Mouse (Mus musculus) heart, adult 2 months (tissue): ENCODE results near the gene Nudt3. TPM values are rescaled to one million over a fixed set of nuclear protein-coding genes. Genes with fewer than 3 reads are reported as not detected.

ENCODE experiments used
- DNase-seq, 2 experiments: peaks; one replicate each; pipeline ENCODE4 v3.0.0; 2021
- H3K27ac ChIP-seq: fragments of 200-600 bp; 2 replicates; pipeline ENCODE4 v1.8.1; 2022
- H3K27me3 ChIP-seq: fragments of 200-500 bp; 2 replicates; pipeline ENCODE4 v1.6.1; 2012; ENCODE audit warnings: mild to moderate bottlenecking, low read length, inconsistent platforms, mixed read lengths; ENCODE audit not compliant: control insufficient read depth, insufficient read depth
- H3K36me3 ChIP-seq: fragments of 200-500 bp; 2 replicates; pipeline ENCODE4 v1.6.1; 2012; ENCODE audit warnings: low read length, inconsistent platforms; ENCODE audit not compliant: control insufficient read depth, insufficient read depth
- H3K4me1 ChIP-seq: fragments of 200-500 bp; 2 replicates; pipeline ENCODE4 v1.6.1; 2011; ENCODE audit warnings: low read length; ENCODE audit not compliant: control insufficient read depth, insufficient read depth
- H3K4me3 ChIP-seq: fragments of 200-600 bp; 2 replicates; pipeline ENCODE4 v1.8.1; 2022
- H3K79me2 ChIP-seq: fragments of 200-500 bp; replicated peaks from 2 replicates; pipeline ENCODE4 v1.6.1; 2012; ENCODE audit warnings: mild to moderate bottlenecking, inconsistent platforms, low read length, moderate library complexity, mixed read lengths; ENCODE audit not compliant: control insufficient read depth, insufficient read depth
- H3K9ac ChIP-seq: fragments of 200-500 bp; 2 replicates; pipeline ENCODE4 v1.6.1; 2012; ENCODE audit warnings: low read depth, mild to moderate bottlenecking, control low read depth, inconsistent platforms, low read length, mixed read lengths
- CTCF ChIP-seq: fragments of 200-600 bp; IDR thresholded peaks from 2 replicates; pipeline ENCODE4 v1.8.1; 2022; ENCODE audit warnings: antibody characterized with exemption, mild to moderate bottlenecking, moderate library complexity
- EP300 ChIP-seq: fragments of 200-500 bp; IDR thresholded peaks from 2 replicates; pipeline ENCODE4 v1.6.1; 2011; ENCODE audit warnings: low read depth, low read length, control low read depth; ENCODE audit not compliant: insufficient read depth
- POLR2A ChIP-seq: fragments of 200-500 bp; IDR thresholded peaks from 2 replicates; pipeline ENCODE4 v1.6.1; 2011; ENCODE audit warnings: mild to moderate bottlenecking, low read depth, low read length, control low read depth; ENCODE audit not compliant: insufficient read depth
- WGBS: fragments of 180-500 bp; shearing (Covaris S2); methylation state at CpG from one replicate; pipeline ENCODE4 v1.1.7; 2018; 5-methylcytosine and 5-hydroxymethylcytosine counted together
- intact Hi-C: fragments of 180-260 bp; cut with DNase I; formaldehyde crosslinking; loops from one replicate; pipeline ENCODE4 v1.15.1; 2025
- polyA plus RNA-seq: library from polyadenylated mRNA; depleted of rRNA; stranded (reverse); fragments of >200 nt; gene quantifications from 2 replicates; pipeline ENCODE4 v1.2.3, GENCODE M21; 2012
- total RNA-seq, 2 experiments: library from RNA; stranded (reverse); gene quantifications; 2 replicates each; pipeline ENCODE4 v1.2.3; 2021

Gene Nudt3
- total and polyA plus RNA-seq, 3 experiments: 143 to 346 (median 330) TPM

GRCm38 (mm10) chr17:27622611-27623359 is 510 bp downstream of the Nudt3 start:
- under 1% methylated on average over 68 of the region's 80 CpGs for WGBS
- intact Hi-C loops: loop anchor here (2.0 to 5.0 kb wide), 2 partner anchors 35 to 58 kb away; partner anchors contain the start of gene AI413582
- peaks cover 11% of the 10 kb centered on the region for H3K4me1 ChIP-seq
- peak overlapping the region; percentile 97 for H3K9ac ChIP-seq
- peak; percentile 57 to 64 for DNase-seq
- H3K36me3 ChIP-seq: no peaks in the 10 kb centered on the region
- H3K27ac ChIP-seq: peak overlapping the region; percentile 93
- no peaks in the 10 kb centered on the region for H3K27me3 ChIP-seq
- TF ChIP-seq CTCF (no peak), EP300 (no peak), POLR2A (no peak)
- peaks cover 7% of the 10 kb centered on the region for H3K79me2 ChIP-seq
- H3K4me3 ChIP-seq: peak overlapping the region; percentile 88

DNA sequence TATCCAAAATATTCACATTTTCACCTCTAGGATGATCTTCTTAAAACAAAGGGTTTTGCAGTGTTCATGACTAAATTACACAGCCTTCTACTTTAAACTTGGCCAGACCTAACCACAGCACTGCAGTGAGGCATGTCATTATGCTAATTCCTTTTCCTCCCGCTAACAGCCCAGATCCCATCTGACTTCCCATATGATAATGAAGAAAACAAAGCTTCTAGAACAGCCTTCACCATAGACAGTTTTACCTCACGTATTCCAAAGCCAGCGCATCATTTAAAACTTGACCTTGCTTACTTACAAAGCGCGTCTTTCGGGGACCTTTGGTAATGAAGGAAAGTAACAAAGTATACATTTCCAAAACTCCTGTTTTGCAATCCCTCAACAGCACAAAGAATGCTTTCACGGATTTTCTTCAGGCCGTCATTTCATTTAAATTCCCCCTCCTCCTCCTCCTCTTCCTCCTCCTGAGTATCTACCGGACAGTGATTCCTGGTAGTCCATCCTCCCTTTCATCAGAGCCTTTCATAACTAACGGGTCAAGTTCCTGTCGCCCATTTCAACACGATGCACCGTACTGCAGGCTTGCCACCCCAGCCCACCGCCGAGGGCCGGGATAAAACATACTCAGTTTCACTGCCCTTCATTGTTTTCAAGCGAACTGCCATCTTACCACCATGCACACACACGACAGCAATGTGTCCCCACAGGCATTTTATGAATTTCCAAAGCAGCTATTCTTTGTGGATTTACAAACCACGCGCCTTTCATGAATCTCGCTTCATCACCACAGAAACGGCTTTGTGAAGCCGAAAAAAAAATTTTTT is 1.4 kb downstream of the Nudt3 start:
- H3K27me3 ChIP-seq: no peaks in the 10 kb centered on the region
- WGBS: 5% methylated on average over 23 of the region's 23 CpGs
- H3K4me3 ChIP-seq: peak overlapping the region; percentile 88
- peaks cover 10% of the 10 kb centered on the region for H3K79me2 ChIP-seq
- H3K9ac ChIP-seq: peak overlapping the region; percentile 59
- no peaks in the 10 kb centered on the region for H3K36me3 ChIP-seq
- H3K27ac ChIP-seq: peak overlapping the region; percentile 93
- DNase-seq: peak in 1 of 2 experiments; percentile 30
- intact Hi-C loops: loop anchor here (2.0 to 5.0 kb wide), 2 partner anchors 35 to 57 kb away; partner anchors contain the start of gene AI413582
- TF ChIP-seq EP300 (no peak), CTCF (no peak), POLR2A (no peak)
- H3K4me1 ChIP-seq: peaks cover 12% of the 10 kb centered on the region

GRCm38 (mm10) chr17:27621161-27621560 is 2.1 kb downstream of the Nudt3 start:
- no peak for TF ChIP-seq POLR2A
- TF ChIP-seq CTCF: no peak
- no peak for TF ChIP-seq EP300
- peak in 1 of 2 experiments; percentile 21 for DNase-seq
- Histone ChIP-seq H3K4me3 (peak overlapping the region; percentile 88), H3K79me2 (peaks cover 13% of the 10 kb centered on the region), H3K9ac (peak overlapping the region; percentile 17), H3K36me3 (no peaks in the 10 kb centered on the region), H3K4me1 (peaks cover 12% of the 10 kb centered on the region), H3K27ac (peak overlapping the region; percentile 93), H3K27me3 (no peaks in the 10 kb centered on the region)
- WGBS: 16% methylated on average over 8 of the region's 8 CpGs
- intact Hi-C loops: loop anchor here (5.0 kb wide), 1 partner anchor 34 kb away; no protein-coding TSS in a partner anchor

DNA sequence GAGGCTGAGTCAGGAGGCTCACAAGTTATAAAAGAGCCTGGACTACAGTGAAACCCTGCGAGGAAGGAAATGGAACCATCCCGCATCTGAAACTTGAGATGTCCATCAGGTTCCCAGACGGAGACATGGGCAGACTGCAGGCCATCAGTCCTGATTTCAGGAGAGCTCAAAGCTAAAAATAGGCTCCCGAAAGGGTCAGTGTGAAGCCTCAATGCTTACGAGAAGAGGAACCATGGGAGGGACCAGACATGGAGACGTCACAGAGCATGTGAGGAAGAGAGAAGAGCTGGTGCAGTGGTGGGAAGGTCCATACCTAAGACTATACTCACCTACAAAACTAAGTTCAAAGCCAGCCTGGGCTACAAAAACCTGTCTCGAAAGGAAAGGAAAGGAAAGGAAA is 7.9 kb downstream of the Nudt3 start:
- DNase-seq: no peak
- H3K4me3 ChIP-seq: no peak overlapping the region

DNA sequence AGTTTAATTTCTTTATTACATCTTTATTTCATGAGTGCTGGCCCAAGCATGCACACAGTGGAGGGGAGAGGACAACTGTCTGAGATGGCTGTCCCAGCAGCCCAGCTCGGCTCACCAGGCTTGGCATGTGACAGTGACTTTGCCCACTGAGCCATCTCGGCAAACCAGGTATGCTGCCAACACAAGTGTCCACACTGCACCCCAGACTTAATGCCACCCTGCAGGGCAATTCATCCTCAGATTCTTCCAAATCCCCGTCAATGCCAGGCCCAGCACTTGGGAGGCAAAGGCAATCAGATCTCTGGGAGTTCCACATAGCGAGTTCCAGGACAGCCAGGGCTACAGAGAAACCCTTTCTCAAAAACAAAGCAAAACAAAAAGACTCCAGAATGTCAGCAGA is 10.3 kb downstream of the Nudt3 start:
- Histone ChIP-seq H3K4me1 (peaks cover 22% of the 10 kb centered on the region), H3K36me3 (no peaks in the 10 kb centered on the region), H3K27me3 (no peaks in the 10 kb centered on the region), H3K79me2 (peaks cover 18% of the 10 kb centered on the region), H3K9ac (no peak overlapping the region), H3K4me3 (no peak overlapping the region), H3K27ac (no peak overlapping the region)
- DNase-seq: no peak
- intact Hi-C loops: no loop called here
- 71% methylated on average over 4 of the region's 4 CpGs for WGBS
- no peak for TF ChIP-seq EP300
- no peak for TF ChIP-seq POLR2A

More for the DNA sequence above, 7.9 kb downstream of the Nudt3 start:
- H3K27ac ChIP-seq: no peak overlapping the region
- no peaks in the 10 kb centered on the region for H3K27me3 ChIP-seq
- WGBS: 38% methylated on average over 7 of the region's 7 CpGs
- H3K4me1 ChIP-seq: peaks cover 24% of the 10 kb centered on the region
- H3K9ac ChIP-seq: no peak overlapping the region
- intact Hi-C loops: no loop called here
- TF ChIP-seq EP300 (0 out of 2 replicates have a peak, but pooled peaks have one; percentile 19), POLR2A (no peak), CTCF (no peak)
- H3K79me2 ChIP-seq: peaks cover 15% of the 10 kb centered on the region
- H3K36me3 ChIP-seq: no peaks in the 10 kb centered on the region
